Mouse (Mus musculus): ENCODE results near the gene Agap1. TPM values are rescaled to one million over a fixed set of nuclear protein-coding genes. Genes with fewer than 3 reads are reported as not detected.

The Agap1 gene
- polyA plus RNA-seq, 1 experiment from 2014 or later = 17.6 TPM

GRCm38 (mm10) chr1:89921806-89922205 lies 467.2 kb downstream of the Agap1 start:
- no peak overlapping the region for H3K4me3 ChIP-seq (ENCODE audit: low read depth, low read length)
- no peak overlapping the region for H3K4me2 ChIP-seq (replicated peaks; ENCODE audit: low read depth, low read length)
- H3K9me3 ChIP-seq (ENCODE audit: control insufficient read depth, low read depth, low read length) = no peaks in the 10 kb centered on the region
- no peaks in the 10 kb centered on the region for H3K36me3 ChIP-seq (ENCODE audit: control insufficient read depth, insufficient read depth, low read length)
- H3K4me1 ChIP-seq (ENCODE audit: control insufficient read depth, insufficient read depth, low read length) = 0 out of 2 replicates have a peak, but pooled peaks cover 8% of the 10 kb centered on the region
- peaks cover 71% of the 10 kb centered on the region for H3K27me3 ChIP-seq (ENCODE audit: control insufficient read depth, insufficient read depth, low read length)
- H3K27ac ChIP-seq (ENCODE audit: low read length) = no peak overlapping the region
- 2% methylated on average over 10 of the region's 10 CpGs for WGBS
- no peak overlapping the region for H3K9ac ChIP-seq (replicated peaks; ENCODE audit: low read depth, low read length)
- ATAC-seq (ENCODE audit: insufficient number of reproducible peaks, insufficient read depth, low FRiP score, low read depth) = no peak

DNA sequence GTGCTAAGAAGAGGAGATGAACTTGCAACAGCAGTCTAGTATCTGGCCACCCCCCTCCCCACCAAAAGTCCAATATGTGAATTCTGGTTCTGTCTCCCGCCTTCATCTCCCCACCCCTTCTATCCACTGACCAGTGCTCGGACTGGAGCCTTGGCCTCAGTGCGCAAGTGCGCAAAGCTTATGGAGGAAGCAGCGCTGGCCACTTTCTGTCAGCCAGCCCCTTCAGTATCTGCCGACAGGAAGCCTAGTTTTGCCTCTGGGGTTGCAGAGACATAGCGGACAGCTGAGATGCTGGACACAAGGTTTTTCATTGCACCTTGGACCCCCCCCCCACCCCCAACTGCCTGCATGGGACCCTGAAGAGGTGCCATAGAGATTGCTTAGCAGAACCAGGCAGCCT lies 467.7 kb downstream of the Agap1 start:
- peaks cover 11% of the 10 kb centered on the region; the same call in 1 of the 2 replicates for H3K4me1 ChIP-seq (ENCODE audit: control insufficient read depth, insufficient read depth, low read length)
- ATAC-seq (ENCODE audit: insufficient number of reproducible peaks, insufficient read depth, low FRiP score, low read depth) = no peak

DNA sequence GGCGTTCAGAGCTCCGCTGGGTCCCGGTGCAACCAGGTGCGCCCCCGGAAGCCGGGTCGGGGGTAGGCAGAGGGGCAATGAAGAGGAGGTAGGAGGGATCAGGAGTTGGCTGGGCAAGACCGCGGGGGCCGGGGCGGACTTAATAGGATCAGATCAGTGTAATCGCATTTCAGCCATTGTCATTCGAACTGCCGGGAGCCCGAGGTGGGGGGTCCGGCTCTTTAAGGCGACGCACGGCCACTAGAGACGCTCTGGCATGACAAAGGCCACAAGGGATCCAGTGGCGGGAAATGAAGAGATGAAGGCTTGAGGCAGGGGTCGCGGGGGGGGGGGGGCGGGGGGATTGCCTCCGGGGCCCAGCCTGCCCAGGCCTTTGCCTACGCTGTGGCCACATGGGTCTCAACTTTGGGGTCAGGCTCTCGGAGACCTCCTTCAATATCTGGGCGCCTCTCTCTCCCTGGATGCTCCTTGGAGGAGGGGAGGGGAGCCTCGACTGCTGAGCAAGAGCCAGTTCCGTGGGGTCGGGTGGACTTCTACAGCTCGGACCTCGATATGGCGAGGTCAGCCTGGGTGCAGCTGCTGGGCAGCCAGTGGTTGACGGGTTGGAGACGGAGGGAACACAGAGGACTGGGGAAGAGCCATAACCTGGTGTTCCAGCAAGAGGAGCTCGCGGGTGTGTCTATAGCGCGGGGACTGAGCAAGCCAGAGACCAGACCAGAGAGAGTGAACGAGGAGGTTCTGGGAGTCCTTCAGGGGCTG lies 468.5 kb downstream of the Agap1 start:
- Histone ChIP-seq H3K27ac (ENCODE audit: low read length) (no peak overlapping the region), H3K27me3 (ENCODE audit: control insufficient read depth, insufficient read depth, low read length) (peaks cover 77% of the 10 kb centered on the region), H3K4me1 (ENCODE audit: control insufficient read depth, insufficient read depth, low read length) (peaks cover 13% of the 10 kb centered on the region; the same call in 1 of the 2 replicates), H3K9ac (replicated peaks; ENCODE audit: low read depth, low read length) (no peak overlapping the region), H3K4me2 (replicated peaks; ENCODE audit: low read depth, low read length) (0 out of 2 replicates have a peak overlapping the region, but pooled peaks have one; percentile 13), H3K9me3 (ENCODE audit: control insufficient read depth, low read depth, low read length) (no peaks in the 10 kb centered on the region), H3K36me3 (ENCODE audit: control insufficient read depth, insufficient read depth, low read length) (no peaks in the 10 kb centered on the region), H3K4me3 (ENCODE audit: low read depth, low read length) (0 out of 2 replicates have a peak overlapping the region, but pooled peaks have one; percentile 5)
- ATAC-seq (ENCODE audit: insufficient number of reproducible peaks, insufficient read depth, low FRiP score, low read depth) = no peak
- under 1% methylated on average over 39 of the region's 41 CpGs for WGBS

More for the DNA sequence above, 467.7 kb downstream of the Agap1 start:
- no peak overlapping the region for H3K4me3 ChIP-seq (ENCODE audit: low read depth, low read length)
- H3K27me3 ChIP-seq (ENCODE audit: control insufficient read depth, insufficient read depth, low read length) = peaks cover 74% of the 10 kb centered on the region
- no peaks in the 10 kb centered on the region for H3K9me3 ChIP-seq (ENCODE audit: control insufficient read depth, low read depth, low read length)
- H3K4me2 ChIP-seq (replicated peaks; ENCODE audit: low read depth, low read length) = no peak overlapping the region
- H3K36me3 ChIP-seq (ENCODE audit: control insufficient read depth, insufficient read depth, low read length) = no peaks in the 10 kb centered on the region
- WGBS = 2% methylated on average over 7 of the region's 7 CpGs
- H3K27ac ChIP-seq (ENCODE audit: low read length) = no peak overlapping the region
- no peak overlapping the region for H3K9ac ChIP-seq (replicated peaks; ENCODE audit: low read depth, low read length)

- peaks cover 78% of the 10 kb centered on the region for H3K27me3 ChIP-seq (ENCODE audit: control insufficient read depth, insufficient read depth, low read length)
Measured at GRCm38 (mm10) chr1:89923642-89924020, 469.0 kb downstream of the Agap1 start.

GRCm38 (mm10) chr1:89925501-89926190 lies 471.0 kb downstream of the Agap1 start:
- no peak overlapping the region for H3K4me2 ChIP-seq (replicated peaks; ENCODE audit: low read depth, low read length)
- no peaks in the 10 kb centered on the region for H3K36me3 ChIP-seq (ENCODE audit: control insufficient read depth, insufficient read depth, low read length)
- ATAC-seq (ENCODE audit: insufficient number of reproducible peaks, insufficient read depth, low FRiP score, low read depth) = no peak
- 36% methylated on average over 12 of the region's 12 CpGs for WGBS
- H3K4me3 ChIP-seq (ENCODE audit: low read depth, low read length) = no peak overlapping the region
- no peak overlapping the region for H3K9ac ChIP-seq (replicated peaks; ENCODE audit: low read depth, low read length)
- H3K9me3 ChIP-seq (ENCODE audit: control insufficient read depth, low read depth, low read length) = no peaks in the 10 kb centered on the region
- H3K4me1 ChIP-seq (ENCODE audit: control insufficient read depth, insufficient read depth, low read length) = peaks cover 17% of the 10 kb centered on the region; the same call in 1 of the 2 replicates
- H3K27me3 ChIP-seq (ENCODE audit: control insufficient read depth, insufficient read depth, low read length) = peaks cover 82% of the 10 kb centered on the region
- H3K27ac ChIP-seq (ENCODE audit: low read length) = no peak overlapping the region

More at GRCm38 (mm10) chr1:89923642-89924020, 469.0 kb downstream of the Agap1 start:
- Histone ChIP-seq H3K4me3 (ENCODE audit: low read depth, low read length) (no peak overlapping the region), H3K9me3 (ENCODE audit: control insufficient read depth, low read depth, low read length) (no peaks in the 10 kb centered on the region), H3K9ac (replicated peaks; ENCODE audit: low read depth, low read length) (no peak overlapping the region), H3K4me2 (replicated peaks; ENCODE audit: low read depth, low read length) (0 out of 2 replicates have a peak overlapping the region, but pooled peaks have one; percentile 13), H3K36me3 (ENCODE audit: control insufficient read depth, insufficient read depth, low read length) (no peaks in the 10 kb centered on the region), H3K27ac (ENCODE audit: low read length) (no peak overlapping the region), H3K4me1 (ENCODE audit: control insufficient read depth, insufficient read depth, low read length) (peaks cover 13% of the 10 kb centered on the region; the same call in 1 of the 2 replicates)
- WGBS = 12% methylated on average over 14 of the region's 14 CpGs
- no peak for ATAC-seq (ENCODE audit: insufficient number of reproducible peaks, insufficient read depth, low FRiP score, low read depth)

DNA sequence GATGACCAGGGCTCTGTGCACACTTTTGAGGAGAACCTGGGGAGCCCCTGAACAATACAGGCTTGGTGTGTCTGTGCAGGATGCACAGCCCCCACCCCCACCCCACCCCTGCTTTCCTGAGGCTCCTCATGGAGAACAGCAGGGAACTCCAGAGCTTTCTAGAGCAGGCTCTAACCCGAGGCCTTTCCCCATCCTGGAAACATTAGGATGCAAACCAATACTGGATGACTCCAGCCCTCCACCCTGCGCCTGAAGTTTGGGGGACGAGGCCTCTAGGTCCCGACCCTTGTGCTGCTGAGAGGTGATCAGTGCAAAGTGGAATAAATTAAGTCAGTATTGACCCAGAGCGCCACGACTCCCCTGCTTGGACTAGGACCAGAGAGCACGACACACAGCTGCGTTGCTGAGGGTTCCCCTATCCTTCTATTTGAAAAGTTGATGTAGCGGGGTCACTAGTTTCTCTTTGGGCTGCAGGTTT lies 472.0 kb downstream of the Agap1 start:
- Histone ChIP-seq H3K4me1 (ENCODE audit: control insufficient read depth, insufficient read depth, low read length) (peaks cover 23% of the 10 kb centered on the region; the same call in 1 of the 2 replicates), H3K9me3 (ENCODE audit: control insufficient read depth, low read depth, low read length) (no peaks in the 10 kb centered on the region), H3K36me3 (ENCODE audit: control insufficient read depth, insufficient read depth, low read length) (no peaks in the 10 kb centered on the region), H3K9ac (replicated peaks; ENCODE audit: low read depth, low read length) (no peak overlapping the region), H3K4me2 (replicated peaks; ENCODE audit: low read depth, low read length) (peak overlapping the region; percentile 53; the same call in 1 of the 2 replicates), H3K27me3 (ENCODE audit: control insufficient read depth, insufficient read depth, low read length) (peaks cover 84% of the 10 kb centered on the region), H3K4me3 (ENCODE audit: low read depth, low read length) (peak overlapping the region; percentile 25; the same call in 1 of the 2 replicates), H3K27ac (ENCODE audit: low read length) (no peak overlapping the region)
- WGBS = 16% methylated on average over 9 of the region's 9 CpGs
- ATAC-seq (ENCODE audit: insufficient number of reproducible peaks, insufficient read depth, low FRiP score, low read depth) = no peak

DNA sequence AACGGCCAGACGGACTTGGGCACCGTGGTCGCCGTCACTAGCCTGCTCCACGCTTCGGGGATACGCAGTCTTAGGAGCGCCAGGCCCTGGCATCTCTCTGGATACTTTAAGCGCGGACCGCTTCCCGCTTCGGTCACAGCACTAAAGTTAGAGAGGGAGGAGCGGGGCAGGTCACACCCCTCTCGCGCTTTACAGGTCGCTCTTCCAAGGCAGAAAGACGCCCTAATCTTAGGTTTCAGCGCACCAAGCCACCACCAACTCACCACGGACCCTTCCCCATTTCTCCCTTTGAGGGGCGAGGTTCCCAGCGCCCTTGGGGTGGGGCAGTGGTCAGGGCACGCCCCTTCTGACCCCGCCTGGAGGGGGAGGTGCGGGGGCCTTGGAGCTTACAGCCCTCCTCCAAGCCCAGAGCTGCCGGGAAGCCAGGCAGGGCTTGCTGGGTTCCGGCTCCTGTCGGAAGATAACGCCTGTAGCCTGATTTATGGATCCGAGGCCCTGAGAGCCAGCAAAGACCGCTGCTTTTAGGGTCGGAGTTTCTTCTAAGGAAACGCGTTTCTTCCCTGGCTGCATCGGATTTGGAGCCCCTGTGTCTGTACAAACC lies 472.6 kb downstream of the Agap1 start:
- no peak overlapping the region for H3K9ac ChIP-seq (replicated peaks; ENCODE audit: low read depth, low read length)
- H3K27me3 ChIP-seq (ENCODE audit: control insufficient read depth, insufficient read depth, low read length) = peaks cover 85% of the 10 kb centered on the region
- H3K4me3 ChIP-seq (ENCODE audit: low read depth, low read length) = peak overlapping the region; percentile 25
- 4% methylated on average over 36 of the region's 36 CpGs for WGBS
- peak overlapping the region; percentile 53 for H3K4me2 ChIP-seq (replicated peaks; ENCODE audit: low read depth, low read length)
- no peaks in the 10 kb centered on the region for H3K9me3 ChIP-seq (ENCODE audit: control insufficient read depth, low read depth, low read length)
- no peaks in the 10 kb centered on the region for H3K36me3 ChIP-seq (ENCODE audit: control insufficient read depth, insufficient read depth, low read length)
- ATAC-seq (ENCODE audit: insufficient number of reproducible peaks, insufficient read depth, low FRiP score, low read depth) = no peak
- peaks cover 23% of the 10 kb centered on the region; the same call in 1 of the 2 replicates for H3K4me1 ChIP-seq (ENCODE audit: control insufficient read depth, insufficient read depth, low read length)
- H3K27ac ChIP-seq (ENCODE audit: low read length) = no peak overlapping the region

DNA sequence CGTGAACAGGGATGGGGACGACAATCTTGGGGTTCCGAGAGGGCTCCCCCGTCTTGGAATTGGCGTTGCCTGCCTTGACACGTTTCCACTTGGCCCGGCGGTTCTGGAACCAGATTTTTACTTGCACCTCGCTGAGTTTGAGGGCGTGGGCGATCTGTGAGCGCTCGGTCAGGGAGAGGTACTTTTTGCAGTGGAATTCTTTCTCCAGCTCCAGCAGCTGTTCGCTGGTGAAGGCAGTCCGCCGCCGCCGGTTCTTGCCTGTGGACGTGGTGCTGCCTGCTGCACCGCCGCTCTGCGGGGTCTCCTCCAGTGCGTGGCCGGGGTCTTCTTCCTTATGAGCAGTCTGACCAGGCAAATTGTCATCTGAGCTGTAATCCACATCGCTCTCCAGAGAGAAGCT lies 474.1 kb downstream of the Agap1 start:
- H3K27me3 ChIP-seq (ENCODE audit: control insufficient read depth, insufficient read depth, low read length) = peaks cover 88% of the 10 kb centered on the region
- no peak for ATAC-seq (ENCODE audit: insufficient number of reproducible peaks, insufficient read depth, low FRiP score, low read depth)
- H3K9ac ChIP-seq (replicated peaks; ENCODE audit: low read depth, low read length) = no peak overlapping the region
- no peak overlapping the region for H3K27ac ChIP-seq (ENCODE audit: low read length)
- no peaks in the 10 kb centered on the region for H3K9me3 ChIP-seq (ENCODE audit: control insufficient read depth, low read depth, low read length)
- H3K36me3 ChIP-seq (ENCODE audit: control insufficient read depth, insufficient read depth, low read length) = no peaks in the 10 kb centered on the region
- no peak overlapping the region for H3K4me2 ChIP-seq (replicated peaks; ENCODE audit: low read depth, low read length)
- H3K4me1 ChIP-seq (ENCODE audit: control insufficient read depth, insufficient read depth, low read length) = peaks cover 15% of the 10 kb centered on the region; the same call in 1 of the 2 replicates
- H3K4me3 ChIP-seq (ENCODE audit: low read depth, low read length) = no peak overlapping the region
- 6% methylated on average over 25 of the region's 25 CpGs for WGBS

All from stomach, embryonic 14.5 days (tissue).